15 mouse cellular contexts compared by ENCODE assay signal in the genomic region with DNA sequence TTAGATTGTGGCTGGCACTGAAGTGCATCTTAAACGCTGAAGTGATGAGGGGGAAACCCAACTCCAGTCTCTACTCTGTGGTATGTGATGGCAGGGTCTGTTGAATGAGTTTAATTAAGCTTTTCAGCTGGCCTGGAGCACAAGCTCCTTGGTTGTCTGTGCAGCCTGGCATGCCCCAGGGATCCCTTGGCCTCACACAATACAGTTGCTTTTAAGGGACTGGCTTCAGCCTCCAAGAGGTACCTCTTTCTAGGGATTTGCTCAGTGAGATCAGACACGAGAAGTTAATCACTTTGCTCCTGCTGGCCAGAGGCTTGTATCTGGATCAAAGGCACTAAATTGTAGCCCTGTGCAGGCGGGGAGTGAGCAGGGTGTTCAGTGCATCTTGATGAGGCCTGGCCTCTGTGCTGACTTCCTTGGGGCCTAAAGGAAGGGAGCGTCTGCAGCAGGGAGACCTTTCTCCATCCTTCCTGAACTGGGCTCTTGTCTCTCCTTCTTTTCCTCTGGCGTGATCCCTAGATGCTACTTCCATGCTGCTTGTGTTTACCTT. TPM values are rescaled to one million over a fixed set of nuclear protein-coding genes. Genes with fewer than 3 reads are reported as not detected.
DNase-seq lines count a peak whose midpoint lies in the region; ATAC-seq and TF ChIP-seq lines count a peak whose summit lies in the region.
"Had no signal": no experiment of that assay in that cellular context is flagged by ENCODE, and none has a peak within 500 bp of the region (broad histone marks: within the 10 kb centered on the region; RNA-seq: fewer than 3 reads in every experiment).

No protein-coding gene starts in this region.

- 0 out of 2 replicates have a peak, but pooled peaks cover 4% of the 10 kb centered on the region for H3K4me1 ChIP-seq in kidney, embryonic 14.5 days (ENCODE audit: control insufficient read depth, insufficient read depth, low read length)
- peaks cover 14% of the 10 kb centered on the region for H3K4me1 ChIP-seq in forebrain, embryonic 15.5 days
- peaks cover 9% of the 10 kb centered on the region; the same call in 1 of the 2 replicates for H3K4me1 ChIP-seq in midbrain, embryonic 11.5 days (ENCODE audit: control insufficient read depth, insufficient read depth, low read length)
- H3K4me1 ChIP-seq in olfactory bulb, adult 2 months (ENCODE audit: control insufficient read depth, insufficient read depth, low read length) = peaks cover 51% of the 10 kb centered on the region
- H3K4me1 ChIP-seq in liver, embryonic 12.5 days = peaks cover 2% of the 10 kb centered on the region; the same call in 1 of the 2 replicates

- no peak for TF ChIP-seq CTCF in olfactory bulb, adult 2 months (IDR thresholded peaks at IDR 0.05; ENCODE audit: insufficient read depth, low read depth, low read length)

- 43% methylated on average over 5 of the region's 5 CpGs for WGBS in kidney, embryonic 14.5 days
- WGBS in forebrain, embryonic 15.5 days = 13% methylated on average over 5 of the region's 5 CpGs
- WGBS in midbrain, embryonic 11.5 days = 28% methylated on average over 5 of the region's 5 CpGs
- WGBS in olfactory bulb, adult 2 months = 46% methylated on average over 5 of the region's 5 CpGs
- WGBS in liver, embryonic 12.5 days (ENCODE audit: insufficient replicate concordance) = 73% methylated on average over 5 of the region's 5 CpGs

- TF ChIP-seq POLR2A in olfactory bulb, adult 2 months (IDR thresholded peaks at IDR 0.05; ENCODE audit: insufficient read depth, low read depth, low read length) = no peak

- H3K9ac ChIP-seq in kidney, embryonic 14.5 days (ENCODE audit: low read depth, low read length) = no peak overlapping the region
- H3K9ac ChIP-seq in forebrain, embryonic 15.5 days (replicated peaks) = no peak overlapping the region
- H3K9ac ChIP-seq in midbrain, embryonic 11.5 days (ENCODE audit: low read length) = no peak overlapping the region
- H3K9ac ChIP-seq in liver, embryonic 12.5 days = no peak overlapping the region
- H3K9ac ChIP-seq: embryonic facial prominence, embryonic 15.5 days had no signal

- no peak for ATAC-seq in kidney, embryonic 14.5 days (ENCODE audit: low FRiP score, low TSS enrichment)
- ATAC-seq in forebrain, embryonic 15.5 days (replicated peaks) = peak; percentile 30
- peak; percentile 47 for ATAC-seq in midbrain, embryonic 11.5 days (ENCODE audit: low FRiP score)
- ATAC-seq in liver, embryonic 12.5 days = no peak

- H3K4me2 ChIP-seq in kidney, embryonic 14.5 days (replicated peaks; ENCODE audit: low read depth, low read length) = no peak overlapping the region
- H3K4me2 ChIP-seq in forebrain, embryonic 15.5 days (replicated peaks) = no peak overlapping the region
- H3K4me2 ChIP-seq in midbrain, embryonic 11.5 days = no peak overlapping the region
- H3K4me2 ChIP-seq in liver, embryonic 12.5 days = no peak overlapping the region
- H3K4me2 ChIP-seq: embryonic facial prominence, embryonic 15.5 days; liver, embryonic 11.5 days had no signal

- no peak overlapping the region for H3K27ac ChIP-seq in kidney, embryonic 14.5 days (ENCODE audit: low read depth, low read length)
- no peak overlapping the region for H3K27ac ChIP-seq in forebrain, embryonic 15.5 days (replicated peaks)
- H3K27ac ChIP-seq in midbrain, embryonic 11.5 days (ENCODE audit: low read depth, low read length) = no peak overlapping the region; the same call in 1 of the 2 replicates
- H3K27ac ChIP-seq in olfactory bulb, adult 2 months (ENCODE audit: insufficient read depth, low read depth, low read length) = peak overlapping the region; percentile 20; the same call in 1 of the 2 replicates
- no peak overlapping the region for H3K27ac ChIP-seq in liver, embryonic 12.5 days
- H3K27ac ChIP-seq: embryonic facial prominence, embryonic 15.5 days; heart, adult 2 months had no signal

- DNase-seq in kidney, postnatal 10 days = peak; percentile 5
- DNase-seq in midbrain, embryonic 11.5 days (ENCODE audit: low spot score, missing footprints) = peak; percentile 86
- no peak for DNase-seq in gastrocnemius, adult 18-20 months (ENCODE audit: low spot score)
- DNase-seq in testis, postnatal 14 days (ENCODE audit: low spot score) = no peak
- DNase-seq: adrenal gland, postnatal 25 days; heart, postnatal 10 days; thymus, adult 18-20 months had no signal

- H3K9me3 ChIP-seq in kidney, embryonic 14.5 days (ENCODE audit: control insufficient read depth, low read length) = no peaks in the 10 kb centered on the region
- no peaks in the 10 kb centered on the region for H3K9me3 ChIP-seq in forebrain, embryonic 15.5 days
- no peaks in the 10 kb centered on the region for H3K9me3 ChIP-seq in midbrain, embryonic 11.5 days (ENCODE audit: control insufficient read depth, low read length)
- H3K9me3 ChIP-seq in liver, embryonic 12.5 days (replicated peaks) = no peaks in the 10 kb centered on the region
- H3K9me3 ChIP-seq: embryonic facial prominence, embryonic 15.5 days; megakaryocyte, embryonic 14.5 days had no signal

- H3K36me3 ChIP-seq in kidney, embryonic 14.5 days (ENCODE audit: control insufficient read depth, insufficient read depth, low read length) = peaks cover 27% of the 10 kb centered on the region
- H3K36me3 ChIP-seq in forebrain, embryonic 15.5 days = peaks cover 14% of the 10 kb centered on the region
- peaks cover 4% of the 10 kb centered on the region; the same call in 1 of the 2 replicates for H3K36me3 ChIP-seq in midbrain, embryonic 11.5 days (ENCODE audit: control insufficient read depth, insufficient read depth, low read length)
- peaks cover 95% of the 10 kb centered on the region for H3K36me3 ChIP-seq in liver, embryonic 12.5 days

- H3K27me3 ChIP-seq in kidney, embryonic 14.5 days (ENCODE audit: control insufficient read depth, insufficient read depth, low read length) = no peaks in the 10 kb centered on the region
- H3K27me3 ChIP-seq in forebrain, embryonic 15.5 days = no peaks in the 10 kb centered on the region
- no peaks in the 10 kb centered on the region for H3K27me3 ChIP-seq in midbrain, embryonic 11.5 days (ENCODE audit: control insufficient read depth, insufficient read depth, low read length)
- H3K27me3 ChIP-seq in liver, embryonic 12.5 days (replicated peaks) = no peaks in the 10 kb centered on the region
- H3K27me3 ChIP-seq: embryonic facial prominence, embryonic 15.5 days; megakaryocyte, embryonic 14.5 days had no signal

- H3K4me3 ChIP-seq in kidney, embryonic 14.5 days (ENCODE audit: low read length) = no peak overlapping the region
- no peak overlapping the region for H3K4me3 ChIP-seq in forebrain, embryonic 15.5 days
- H3K4me3 ChIP-seq in midbrain, embryonic 11.5 days (ENCODE audit: low read depth, low read length) = no peak overlapping the region
- no peak overlapping the region for H3K4me3 ChIP-seq in olfactory bulb, adult 2 months (ENCODE audit: insufficient read depth, low read depth, low read length)
- H3K4me3 ChIP-seq in liver, embryonic 12.5 days = no peak overlapping the region
- H3K4me3 ChIP-seq: embryonic facial prominence, embryonic 15.5 days; heart, adult 2 months; megakaryocyte, embryonic 14.5 days had no signal

RNA-seq across cellular contexts. Expression of gene Jade1, which starts 48.0 kb away (rescaled TPM):
- polyA plus RNA-seq in kidney, embryonic 14.5 days (2014; fragmentation: Nextera tagmentation; extraction: Ambion mirVana) = 14.6 and 22.1 TPM in 2 replicates
- polyA plus RNA-seq in forebrain, embryonic 15.5 days (2015; fragmentation: Nextera tagmentation; extraction: Ambion mirVana) = 21.5 and 22.2 TPM in 2 replicates
- polyA plus RNA-seq in midbrain, embryonic 11.5 days (2014; fragmentation: Nextera tagmentation; extraction: Ambion mirVana) = 17.1 and 20.2 TPM in 2 replicates
- polyA plus RNA-seq in olfactory bulb, adult 2 months (2012; ENCODE audit: insufficient read depth, insufficient read length, low replicate concordance, missing spikeins) = not detected in 2 replicates
- total RNA-seq in gastrocnemius, adult 18-20 months (2021) = 10 to 100 TPM; 17.7 to 19.4 TPM
- 13.8 and 14.0 TPM in 2 replicates for polyA plus RNA-seq in liver, embryonic 12.5 days (2016; fragmentation: Nextera tagmentation; extraction: Ambion mirVana)

Comparison
In these comparisons a context has a peak if more than half of its experiments do, and no peak if none do; other contexts are left out.
1. DNase-seq: peak in kidney, postnatal 10 days (single experiment) and midbrain, embryonic 11.5 days (single experiment); none in gastrocnemius, adult 18-20 months (single experiment) and testis, postnatal 14 days (single experiment).
2. ATAC-seq: peak in forebrain, embryonic 15.5 days (single experiment) and midbrain, embryonic 11.5 days (single experiment); none in kidney, embryonic 14.5 days (single experiment) and liver, embryonic 12.5 days (single experiment).